Mouse (Mus musculus) thymus, adult 2 months (tissue): ENCODE data around the gene Gm20479. TPM values are rescaled to one million over a fixed set of nuclear protein-coding genes. Genes with fewer than 3 reads are reported as not detected.

ENCODE experiments used
- DNase-seq: peaks from one replicate; pipeline ENCODE4 v3.0.0; 2021
- H3K27ac ChIP-seq: fragments of 200-500 bp; 2 replicates; pipeline ENCODE4 v1.5.1; 2012; ENCODE audit warnings: low read length, control low read depth; ENCODE audit not compliant: control insufficient read depth, insufficient read depth
- H3K27me3 ChIP-seq: fragments of 200-500 bp; 2 replicates; pipeline ENCODE4 v1.6.1; 2012; ENCODE audit warnings: mild to moderate bottlenecking, low read length, moderate library complexity, mixed read lengths; ENCODE audit not compliant: control insufficient read depth, insufficient read depth
- H3K36me3 ChIP-seq: fragments of 200-500 bp; 2 replicates; pipeline ENCODE4 v1.6.1; 2012; ENCODE audit warnings: mild to moderate bottlenecking, low read length, moderate library complexity; ENCODE audit not compliant: control insufficient read depth, insufficient read depth
- H3K4me1 ChIP-seq: fragments of 200-500 bp; replicated peaks from 2 replicates; pipeline ENCODE4 v1.6.1; 2012; ENCODE audit warnings: low read length; ENCODE audit not compliant: control insufficient read depth, insufficient read depth
- H3K4me3 ChIP-seq: fragments of 200-500 bp; 2 replicates; pipeline ENCODE4 v1.5.1; 2012; ENCODE audit warnings: mild to moderate bottlenecking, low read length, control low read depth, moderate library complexity; ENCODE audit not compliant: control insufficient read depth, insufficient read depth
- CTCF ChIP-seq: fragments of 200-500 bp; IDR thresholded peaks from 2 replicates; pipeline ENCODE4 v1.5.1; 2012; ENCODE audit warnings: mild to moderate bottlenecking, control low read depth, low read length, moderate library complexity, borderline replicate concordance; ENCODE audit not compliant: control insufficient read depth, poor library complexity, insufficient read depth; ENCODE audit errors: extremely low read depth
- POLR2A ChIP-seq: fragments of 200-500 bp; IDR thresholded peaks from 2 replicates; pipeline ENCODE4 v1.6.1; 2012; ENCODE audit warnings: mild to moderate bottlenecking, low read length, control low read depth, moderate library complexity; ENCODE audit not compliant: control insufficient read depth, poor library complexity, insufficient read depth; ENCODE audit errors: extremely low read depth
- WGBS: fragments of 180-500 bp; shearing (Covaris S2); methylation state at CpG from one replicate; pipeline ENCODE4 v1.1.7; 2018; 5-methylcytosine and 5-hydroxymethylcytosine counted together
- polyA plus RNA-seq: library from polyadenylated mRNA; depleted of rRNA; stranded (reverse); fragments of >200 nt; gene quantifications from 2 replicates; pipeline ENCODE4 v1.2.3, GENCODE M21; 2012; rRNA removed

Gene Gm20479
- polyA plus RNA-seq, result not detected in 2 replicates

GRCm38 (mm10) chr7:27356861-27357594 is at the start of gene Gm20479:
TSS of gene Gm20479 (minus strand) at chr7:27357419.
- WGBS, result 10% methylated on average over 27 of the region's 27 CpGs

GRCm38 (mm10) chr7:27406481-27406880 is 49.3 kb upstream of the Gm20479 start:
- Histone ChIP-seq H3K4me3 (no peak overlapping the region), H3K4me1 (no peaks in the 10 kb centered on the region), H3K27ac (no peak overlapping the region), H3K36me3 (no peaks in the 10 kb centered on the region), H3K27me3 (peaks cover 2% of the 10 kb centered on the region; the same call in 1 of the 2 replicates)
- no peak for TF ChIP-seq POLR2A
- no peak for TF ChIP-seq CTCF
- no peak for DNase-seq
- WGBS, result 86% methylated on average over 7 of the region's 7 CpGs

More at GRCm38 (mm10) chr7:27356861-27357594, at the start of gene Gm20479:
- Histone ChIP-seq H3K27ac (no peak within 1 kb of the TSS), H3K36me3 (no peaks in the 10 kb centered on the region), H3K27me3 (no peaks in the 10 kb centered on the region), H3K4me1 (peaks cover 27% of the 10 kb centered on the region), H3K4me3 (peak within 1 kb of the TSS; percentile 93)
- no peak for DNase-seq
- TF ChIP-seq POLR2A (no peak), CTCF (no peak)

GRCm38 (mm10) chr7:27404203-27404942 is 47.2 kb upstream of the Gm20479 start:
- Histone ChIP-seq H3K36me3 (no peaks in the 10 kb centered on the region), H3K4me3 (no peak overlapping the region), H3K27me3 (peaks cover 2% of the 10 kb centered on the region; the same call in 1 of the 2 replicates), H3K27ac (no peak overlapping the region), H3K4me1 (no peaks in the 10 kb centered on the region)
- no peak for DNase-seq
- 11% methylated on average over 80 of the region's 81 CpGs for WGBS
- no peak for TF ChIP-seq CTCF
- TF ChIP-seq POLR2A, result no peak

- no peak overlapping the region for H3K4me3 ChIP-seq
- TF ChIP-seq POLR2A (no peak), CTCF (peak; percentile 74)
- DNase-seq, result peak; percentile 53
- whole genome bisulfite sequencing, result 6% methylated on average over 16 of the region's 16 CpGs
- H3K36me3 ChIP-seq, result no peaks in the 10 kb centered on the region
- H3K27me3 ChIP-seq, result peaks cover 5% of the 10 kb centered on the region; the same call in 1 of the 2 replicates
- no peaks in the 10 kb centered on the region for H3K4me1 ChIP-seq
- H3K27ac ChIP-seq, result no peak overlapping the region
Observed at GRCm38 (mm10) chr7:27402675-27403074, 45.5 kb upstream of the Gm20479 start.

GRCm38 (mm10) chr7:27400545-27400944 is 43.3 kb upstream of the Gm20479 start:
- no peak overlapping the region for H3K4me3 ChIP-seq
- H3K4me1 ChIP-seq, result 0 out of 2 replicates have a peak, but pooled peaks cover 2% of the 10 kb centered on the region
- 72% methylated on average over 7 of the region's 7 CpGs for WGBS
- H3K27ac ChIP-seq, result no peak overlapping the region
- H3K27me3 ChIP-seq, result peaks cover 14% of the 10 kb centered on the region; the same call in 1 of the 2 replicates
- no peaks in the 10 kb centered on the region for H3K36me3 ChIP-seq
- DNase-seq, result no peak
- no peak for TF ChIP-seq CTCF
- TF ChIP-seq POLR2A, result no peak

- no peak overlapping the region for H3K4me3 ChIP-seq
- no peaks in the 10 kb centered on the region for H3K36me3 ChIP-seq
- TF ChIP-seq POLR2A, result no peak
- TF ChIP-seq CTCF, result peak; percentile 90
- H3K27ac ChIP-seq, result no peak overlapping the region
- 0 out of 2 replicates have a peak, but pooled peaks cover 2% of the 10 kb centered on the region for H3K4me1 ChIP-seq
- peak; percentile 21 for DNase-seq
- 26% methylated on average over 26 of the region's 26 CpGs for WGBS
- peaks cover 15% of the 10 kb centered on the region; the same call in 1 of the 2 replicates for H3K27me3 ChIP-seq
Observed at GRCm38 (mm10) chr7:27397048-27397949, 40.1 kb upstream of the Gm20479 start.
